Mouse (Mus musculus) limb, embryonic 11.5 days (tissue): Measurements from ENCODE around the gene Lypd6b. TPM values are rescaled to one million over a fixed set of nuclear protein-coding genes. Genes with fewer than 3 reads are reported as not detected.

Experiments used
- ATAC-seq: fragments of 200-750 bp; cut with Nextera tagmentation; 2 replicates; pipeline ENCODE4 v1.8.0; 2017; ENCODE audit warnings: low read depth; ENCODE audit not compliant: insufficient number of reproducible peaks, low FRiP score, low TSS enrichment
- DNase-seq: peaks from one replicate; pipeline ENCODE4 v3.0.0-alpha.2; 2015; ENCODE audit warnings: low spot score
- H3K27ac ChIP-seq: fragments of 300-500 bp; sonication (generic); replicated peaks from 2 replicates; pipeline ENCODE4 v1.5.1; 2014; ENCODE audit warnings: low read depth, mild to moderate bottlenecking, low read length
- H3K27me3 ChIP-seq: fragments of 300-500 bp; sonication (generic); 2 replicates; pipeline ENCODE4 v1.6.1; 2014; ENCODE audit warnings: mild to moderate bottlenecking, low read length, mixed read lengths; ENCODE audit not compliant: control insufficient read depth, insufficient read depth
- H3K36me3 ChIP-seq: fragments of 300-500 bp; sonication (generic); 2 replicates; pipeline ENCODE4 v1.6.1; 2014; ENCODE audit warnings: mild to moderate bottlenecking, low read length, moderate library complexity, mixed read lengths; ENCODE audit not compliant: control insufficient read depth, insufficient read depth
- H3K4me1 ChIP-seq: fragments of 300-500 bp; sonication (generic); 2 replicates; pipeline ENCODE4 v1.6.1; 2014; ENCODE audit warnings: low read length, mixed read lengths; ENCODE audit not compliant: control insufficient read depth, insufficient read depth
- H3K4me2 ChIP-seq: fragments of 300-500 bp; sonication (generic); 2 replicates; pipeline ENCODE4 v1.6.1; 2014; ENCODE audit warnings: low read depth, mild to moderate bottlenecking, moderate library complexity; ENCODE audit not compliant: severe bottlenecking
- H3K4me3 ChIP-seq: fragments of 300-500 bp; sonication (generic); 2 replicates; pipeline ENCODE4 v1.5.1; 2014; ENCODE audit warnings: low read depth, low read length
- H3K9ac ChIP-seq: fragments of 300-500 bp; sonication (generic); 2 replicates; pipeline ENCODE4 v1.6.1; 2014; ENCODE audit warnings: mild to moderate bottlenecking, low read length
- H3K9me3 ChIP-seq: fragments of 300-500 bp; sonication (generic); 2 replicates; pipeline ENCODE4 v1.6.1; 2016; ENCODE audit warnings: low read length; ENCODE audit not compliant: control insufficient read depth
- WGBS: fragments of 180-500 bp; shearing (Covaris S2); extraction: QIAGEN DNeasy Blood & Tissue Kit; methylation state at CpG from one replicate; pipeline ENCODE4 v1.1.7; 2014; 5-methylcytosine and 5-hydroxymethylcytosine counted together
- polyA plus RNA-seq: library from polyadenylated mRNA; unstranded; fragments of >200 nt; fragmentation: Nextera tagmentation; extraction: Ambion mirVana; gene quantifications from 2 replicates; pipeline ENCODE4 v1.2.1, GENCODE M21; 2014

Lypd6b gene
- polyA plus RNA-seq, 1 experiment from 2014 or later, result 6.6 TPM

GRCm38 (mm10) chr2:49753062-49753461 lies 34.4 kb upstream of the Lypd6b start:
- H3K36me3 ChIP-seq, result peaks cover 3% of the 10 kb centered on the region
- no peak for ATAC-seq

GRCm38 (mm10) chr2:49755054-49755453 lies 32.4 kb upstream of the Lypd6b start:
- no peak overlapping the region for H3K9ac ChIP-seq
- peak; percentile 66 for DNase-seq
- peaks cover 3% of the 10 kb centered on the region for H3K36me3 ChIP-seq
- no peak overlapping the region for H3K4me3 ChIP-seq
- H3K9me3 ChIP-seq, result no peaks in the 10 kb centered on the region
- H3K4me1 ChIP-seq, result no peaks in the 10 kb centered on the region
- H3K27me3 ChIP-seq, result no peaks in the 10 kb centered on the region
- WGBS, result 62% methylated on average over 2 of the region's 2 CpGs
- no peak for ATAC-seq
- H3K4me2 ChIP-seq, result no peak overlapping the region
- H3K27ac ChIP-seq, result no peak overlapping the region

More at GRCm38 (mm10) chr2:49753062-49753461, 34.4 kb upstream of the Lypd6b start:
- no peak overlapping the region for H3K4me3 ChIP-seq
- H3K4me2 ChIP-seq, result no peak overlapping the region
- no peaks in the 10 kb centered on the region for H3K4me1 ChIP-seq
- 86% methylated on average over 3 of the region's 3 CpGs for WGBS
- H3K27ac ChIP-seq, result no peak overlapping the region
- DNase-seq, result no peak
- H3K27me3 ChIP-seq, result no peaks in the 10 kb centered on the region
- H3K9ac ChIP-seq, result no peak overlapping the region
- no peaks in the 10 kb centered on the region for H3K9me3 ChIP-seq

- Histone ChIP-seq H3K4me3 (no peak overlapping the region), H3K36me3 (peaks cover 3% of the 10 kb centered on the region), H3K27ac (no peak overlapping the region), H3K9me3 (no peaks in the 10 kb centered on the region), H3K27me3 (no peaks in the 10 kb centered on the region), H3K9ac (no peak overlapping the region), H3K4me2 (no peak overlapping the region), H3K4me1 (no peaks in the 10 kb centered on the region)
- 89% methylated on average over 7 of the region's 7 CpGs for WGBS
- DNase-seq (no peak), ATAC-seq (no peak)
Observed at GRCm38 (mm10) chr2:49757616-49758015, 29.9 kb upstream of the Lypd6b start.

- Histone ChIP-seq H3K4me3 (no peak overlapping the region), H3K4me1 (no peaks in the 10 kb centered on the region), H3K4me2 (no peak overlapping the region), H3K27me3 (no peaks in the 10 kb centered on the region), H3K9me3 (no peaks in the 10 kb centered on the region), H3K9ac (no peak overlapping the region), H3K27ac (no peak overlapping the region), H3K36me3 (peaks cover 2% of the 10 kb centered on the region; the same call in 1 of the 2 replicates)
- 52% methylated on average over 7 of the region's 7 CpGs for WGBS
- peak; percentile 51 for ATAC-seq
- peak; percentile 71 for DNase-seq
Observed at GRCm38 (mm10) chr2:49764331-49764946, 23.0 kb upstream of the Lypd6b start.

GRCm38 (mm10) chr2:49768916-49769315 lies 18.6 kb upstream of the Lypd6b start:
- no peak overlapping the region for H3K4me3 ChIP-seq
- no peak overlapping the region for H3K27ac ChIP-seq
- ATAC-seq (no peak), DNase-seq (no peak)
- H3K36me3 ChIP-seq, result peaks cover 2% of the 10 kb centered on the region; the same call in 1 of the 2 replicates
- WGBS, result 80% methylated on average over 2 of the region's 2 CpGs
- H3K9ac ChIP-seq, result no peak overlapping the region
- H3K9me3 ChIP-seq, result no peaks in the 10 kb centered on the region
- H3K4me2 ChIP-seq, result no peak overlapping the region
- no peaks in the 10 kb centered on the region for H3K4me1 ChIP-seq
- H3K27me3 ChIP-seq, result no peaks in the 10 kb centered on the region

GRCm38 (mm10) chr2:49770440-49770839 lies 17.0 kb upstream of the Lypd6b start:
- no peak overlapping the region for H3K9ac ChIP-seq
- no peak overlapping the region for H3K4me2 ChIP-seq
- ATAC-seq (no peak), DNase-seq (no peak)
- no peak overlapping the region for H3K4me3 ChIP-seq
- H3K4me1 ChIP-seq, result no peaks in the 10 kb centered on the region
- no peaks in the 10 kb centered on the region for H3K27me3 ChIP-seq
- H3K9me3 ChIP-seq, result no peaks in the 10 kb centered on the region
- WGBS, result 86% methylated on average over 5 of the region's 5 CpGs
- peaks cover 2% of the 10 kb centered on the region; the same call in 1 of the 2 replicates for H3K36me3 ChIP-seq
- H3K27ac ChIP-seq, result no peak overlapping the region

- Histone ChIP-seq H3K27me3 (no peaks in the 10 kb centered on the region), H3K4me2 (no peak overlapping the region), H3K27ac (no peak overlapping the region), H3K36me3 (peaks cover 2% of the 10 kb centered on the region; the same call in 1 of the 2 replicates), H3K9ac (no peak overlapping the region), H3K4me1 (no peaks in the 10 kb centered on the region), H3K9me3 (no peaks in the 10 kb centered on the region), H3K4me3 (no peak overlapping the region)
- ATAC-seq (no peak), DNase-seq (no peak)
- 77% methylated on average over 11 of the region's 11 CpGs for WGBS
Observed at GRCm38 (mm10) chr2:49771172-49771571, 16.3 kb upstream of the Lypd6b start.

GRCm38 (mm10) chr2:49773194-49773931 lies 14.1 kb upstream of the Lypd6b start:
- Histone ChIP-seq H3K4me3 (no peak overlapping the region), H3K27me3 (no peaks in the 10 kb centered on the region), H3K36me3 (peaks cover under 1% of the 10 kb centered on the region; the same call in 1 of the 2 replicates), H3K9me3 (no peaks in the 10 kb centered on the region), H3K4me2 (no peak overlapping the region), H3K9ac (no peak overlapping the region), H3K27ac (no peak overlapping the region), H3K4me1 (no peaks in the 10 kb centered on the region)
- ATAC-seq (no peak), DNase-seq (no peak)
- 88% methylated on average over 10 of the region's 10 CpGs for WGBS
